Mouse (Mus musculus) embryonic facial prominence, embryonic 11.5 days (tissue): ENCODE data around the gene Fbxo10. TPM values are rescaled to one million over a fixed set of nuclear protein-coding genes. Genes with fewer than 3 reads are reported as not detected.
"Not testable (repeated sequence)": the region's sequence is repeated elsewhere in the genome, so short reads cannot be mapped to it uniquely, and the experiment has no call there.

Experiments used
- ATAC-seq: fragments of 200-750 bp; cut with Nextera tagmentation; replicated peaks from 2 replicates; pipeline ENCODE4 v1.8.0; 2017; ENCODE audit warnings: low read depth; ENCODE audit not compliant: insufficient number of reproducible peaks, low FRiP score, low TSS enrichment
- DNase-seq: peaks from one replicate; pipeline ENCODE4 v3.0.0-alpha.2; 2015; ENCODE audit warnings: low spot score
- H3K27ac ChIP-seq: fragments of 300-500 bp; sonication (generic); replicated peaks from 2 replicates; pipeline ENCODE4 v1.5.1; 2014; ENCODE audit warnings: mild to moderate bottlenecking, low read depth, low read length, control low read depth
- H3K27me3 ChIP-seq: fragments of 300-500 bp; sonication (generic); 2 replicates; pipeline ENCODE4 v1.6.1; 2014; ENCODE audit warnings: mild to moderate bottlenecking, low read length, moderate library complexity, mixed read lengths; ENCODE audit not compliant: control insufficient read depth, insufficient read depth
- H3K36me3 ChIP-seq: fragments of 300-500 bp; sonication (generic); replicated peaks from 2 replicates; pipeline ENCODE4 v1.6.1; 2014; ENCODE audit warnings: low read depth, mild to moderate bottlenecking, low read length, moderate library complexity, mixed read lengths; ENCODE audit not compliant: control insufficient read depth, insufficient read depth
- H3K4me1 ChIP-seq: fragments of 300-500 bp; sonication (generic); 2 replicates; pipeline ENCODE4 v1.6.1; 2014; ENCODE audit warnings: low read length, mixed read lengths; ENCODE audit not compliant: control insufficient read depth, insufficient read depth
- H3K4me2 ChIP-seq: fragments of 300-500 bp; sonication (generic); 2 replicates; pipeline ENCODE4 v1.6.1; 2014; ENCODE audit warnings: low read depth, mild to moderate bottlenecking, control low read depth, low read length, moderate library complexity
- H3K4me3 ChIP-seq: fragments of 300-500 bp; sonication (generic); 2 replicates; pipeline ENCODE4 v1.5.1; 2014; ENCODE audit warnings: low read depth, low read length, control low read depth
- H3K9ac ChIP-seq: fragments of 300-500 bp; sonication (generic); replicated peaks from 2 replicates; pipeline ENCODE4 v1.6.1; 2014; ENCODE audit warnings: mild to moderate bottlenecking, control low read depth, low read length
- H3K9me3 ChIP-seq: fragments of 300-500 bp; sonication (generic); replicated peaks from 2 replicates; pipeline ENCODE4 v1.6.1; 2016; ENCODE audit warnings: mild to moderate bottlenecking, low read length, inconsistent platforms, mixed read lengths; ENCODE audit not compliant: control insufficient read depth
- WGBS: fragments of 180-500 bp; shearing (Covaris S2); extraction: QIAGEN DNeasy Blood & Tissue Kit; methylation state at CpG from one replicate; pipeline ENCODE4 v1.1.7; 2014; 5-methylcytosine and 5-hydroxymethylcytosine counted together
- polyA plus RNA-seq: library from polyadenylated mRNA; unstranded; fragments of >200 nt; fragmentation: Nextera tagmentation; extraction: Ambion mirVana; gene quantifications from 2 replicates; pipeline ENCODE4 v1.2.1, GENCODE M21; 2014

Gene Fbxo10
- polyA plus RNA-seq, 1 experiment from 2014 or later: 6.5 TPM

DNA sequence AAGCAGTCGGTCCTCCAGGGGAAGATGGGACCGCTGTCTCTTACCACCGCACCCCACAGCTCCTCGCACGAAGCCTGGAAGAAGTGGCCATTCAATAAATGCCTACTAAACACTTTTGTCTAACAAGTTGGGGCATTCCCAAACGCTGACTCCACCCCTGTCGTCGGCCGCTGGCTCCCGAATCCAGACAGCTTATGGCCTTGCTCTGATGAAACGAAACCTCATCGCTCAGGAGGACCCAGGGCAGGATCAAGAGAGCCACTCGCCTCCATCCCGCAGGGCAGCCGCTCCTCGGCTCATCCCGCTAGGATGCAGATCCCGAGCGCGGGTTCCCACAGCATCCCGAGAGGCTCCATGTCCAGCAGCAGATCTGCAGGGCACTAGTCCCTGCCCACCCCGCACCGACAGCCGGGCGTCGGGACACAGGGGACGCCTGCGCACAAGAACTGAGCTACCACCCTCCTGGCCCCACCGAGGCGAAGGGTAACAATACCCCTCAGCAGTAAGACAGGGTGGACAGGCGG lies 72.8 kb downstream of the Fbxo10 start:
- peak overlapping the region; percentile 86 for H3K9ac ChIP-seq
- peak overlapping the region; percentile 91 for H3K27ac ChIP-seq
- peak overlapping the region; percentile 70 for H3K4me3 ChIP-seq
- DNase-seq (peak; percentile 60), ATAC-seq (peak; percentile 86)
- no peaks in the 10 kb centered on the region for H3K4me1 ChIP-seq
- H3K27me3 ChIP-seq: no peaks in the 10 kb centered on the region
- no peaks in the 10 kb centered on the region for H3K9me3 ChIP-seq
- no peaks in the 10 kb centered on the region for H3K36me3 ChIP-seq
- 0% methylated on average over 31 of the region's 31 CpGs for WGBS
- peak overlapping the region; percentile 53 for H3K4me2 ChIP-seq

DNA sequence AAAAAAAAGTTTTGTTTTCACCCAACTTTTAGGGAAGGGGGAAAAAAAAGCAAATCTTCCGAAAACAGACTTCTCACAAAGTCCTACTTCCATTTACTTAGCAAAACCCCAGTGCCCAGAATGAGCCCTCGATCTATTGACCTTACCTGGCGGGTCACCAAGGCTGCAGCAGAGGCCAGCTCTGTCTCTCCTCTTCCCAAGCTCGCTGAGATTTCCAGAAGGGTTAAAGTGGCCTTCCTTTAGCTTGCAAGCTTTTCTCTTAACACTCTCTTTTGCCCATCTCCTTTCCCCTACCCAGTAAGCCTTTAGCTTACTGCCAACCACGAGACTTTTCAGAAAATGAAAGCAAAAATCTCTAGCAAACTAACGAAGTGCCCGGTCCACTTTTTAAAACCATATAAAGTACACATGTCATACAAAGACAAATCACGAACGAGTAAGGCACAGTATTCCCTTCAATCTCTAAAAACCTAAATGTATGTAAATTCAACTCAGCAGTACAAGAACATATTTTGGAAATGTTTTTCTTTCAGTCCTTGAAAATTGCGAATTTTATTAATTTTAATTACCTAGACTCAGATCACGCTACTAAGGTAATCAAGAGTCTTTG lies 73.5 kb downstream of the Fbxo10 start:
- Histone ChIP-seq H3K9ac (peak overlapping the region; percentile 86), H3K4me3 (peak overlapping the region; percentile 70), H3K9me3 (no peaks in the 10 kb centered on the region), H3K27me3 (no peaks in the 10 kb centered on the region), H3K4me1 (no peaks in the 10 kb centered on the region), H3K4me2 (peak overlapping the region; percentile 53), H3K36me3 (no peaks in the 10 kb centered on the region), H3K27ac (no peak overlapping the region)
- ATAC-seq: no peak
- DNase-seq: no peak
- 10% methylated on average over 11 of the region's 11 CpGs for WGBS

DNA sequence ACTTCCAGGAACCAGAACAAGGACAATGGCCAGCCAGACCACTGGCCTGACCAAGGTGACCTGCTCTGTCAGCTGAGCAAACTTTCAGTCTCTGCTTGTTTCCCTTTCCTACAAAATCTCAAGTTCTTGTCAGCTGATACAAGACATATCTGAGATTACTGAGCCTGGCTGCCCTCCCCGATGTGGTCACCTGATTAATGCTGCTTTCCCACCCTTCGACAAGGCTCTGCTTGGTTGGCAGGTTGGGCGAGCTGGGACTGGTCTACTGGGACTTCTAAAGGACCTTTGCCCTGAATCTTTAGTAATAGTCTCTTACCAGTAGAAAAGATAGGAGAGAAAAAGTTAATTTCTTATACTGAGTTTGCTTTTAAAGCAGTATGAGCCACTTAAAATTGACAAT lies 79.0 kb downstream of the Fbxo10 start:
- no peak overlapping the region for H3K4me2 ChIP-seq
- no peak overlapping the region for H3K27ac ChIP-seq
- ATAC-seq (no peak), DNase-seq (no peak)
- 83% methylated on average over 3 of the region's 3 CpGs for WGBS
- no peaks in the 10 kb centered on the region for H3K36me3 ChIP-seq
- no peaks in the 10 kb centered on the region for H3K9me3 ChIP-seq
- no peak overlapping the region for H3K9ac ChIP-seq
- H3K27me3 ChIP-seq: no peaks in the 10 kb centered on the region
- no peak overlapping the region for H3K4me3 ChIP-seq
- H3K4me1 ChIP-seq: no peaks in the 10 kb centered on the region

DNA sequence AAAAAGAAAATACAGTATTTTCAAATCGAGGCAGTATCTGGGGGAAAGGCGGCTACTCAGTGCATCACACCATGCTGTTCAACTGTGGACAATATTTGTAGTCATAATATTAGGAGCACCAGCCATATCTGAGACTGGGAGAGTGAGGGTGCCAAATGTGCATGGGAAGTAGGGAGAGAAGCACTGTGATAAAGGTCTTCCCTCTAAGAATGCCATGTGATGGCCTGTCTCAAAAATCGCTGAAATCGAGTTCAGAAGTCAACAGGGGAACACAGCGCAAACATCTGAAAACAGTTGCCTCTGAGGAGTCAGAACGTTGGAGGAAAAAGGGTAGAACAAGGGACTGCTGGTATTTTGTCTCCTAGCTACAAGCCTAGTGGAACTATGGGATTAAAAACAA lies 84.4 kb downstream of the Fbxo10 start:
- DNase-seq (no peak), ATAC-seq (no peak)
- H3K9ac ChIP-seq: no peak overlapping the region
- H3K27ac ChIP-seq: no peak overlapping the region
- no peaks in the 10 kb centered on the region for H3K27me3 ChIP-seq
- H3K9me3 ChIP-seq: no peaks in the 10 kb centered on the region
- no peaks in the 10 kb centered on the region for H3K4me1 ChIP-seq
- H3K4me2 ChIP-seq: no peak overlapping the region
- H3K4me3 ChIP-seq: no peak overlapping the region
- H3K36me3 ChIP-seq: no peaks in the 10 kb centered on the region
- 90% methylated on average over 6 of the region's 6 CpGs for WGBS

DNA sequence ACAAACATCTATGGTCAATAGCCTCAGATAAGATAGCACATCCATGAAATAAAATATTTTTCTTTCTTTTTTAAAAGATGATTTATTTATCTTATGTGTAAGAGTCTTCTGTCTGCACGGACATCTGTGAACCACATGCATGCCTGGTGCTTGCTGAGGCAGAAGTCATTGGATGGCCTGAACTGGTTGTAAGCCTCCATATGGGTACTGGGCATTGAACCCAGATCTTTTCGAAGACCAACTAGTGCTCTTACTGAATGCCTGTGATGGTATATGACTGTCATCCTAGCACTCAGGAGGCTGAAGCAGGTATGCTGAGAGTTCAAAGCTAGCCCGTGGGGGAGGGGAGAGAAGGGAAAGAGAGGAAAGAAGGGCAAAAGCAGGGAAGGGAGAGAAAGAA lies 86.3 kb downstream of the Fbxo10 start:
- no peaks in the 10 kb centered on the region for H3K27me3 ChIP-seq
- no peak overlapping the region for H3K4me2 ChIP-seq
- H3K4me3 ChIP-seq: no peak overlapping the region
- 65% methylated on average over 3 of the region's 3 CpGs for WGBS
- H3K4me1 ChIP-seq: no peaks in the 10 kb centered on the region
- no peaks in the 10 kb centered on the region for H3K9me3 ChIP-seq
- ATAC-seq: no peak
- no peak overlapping the region for H3K27ac ChIP-seq
- H3K36me3 ChIP-seq: no peaks in the 10 kb centered on the region; the same call in 1 of the 2 replicates
- H3K9ac ChIP-seq: no peak overlapping the region
- DNase-seq: no peak

DNA sequence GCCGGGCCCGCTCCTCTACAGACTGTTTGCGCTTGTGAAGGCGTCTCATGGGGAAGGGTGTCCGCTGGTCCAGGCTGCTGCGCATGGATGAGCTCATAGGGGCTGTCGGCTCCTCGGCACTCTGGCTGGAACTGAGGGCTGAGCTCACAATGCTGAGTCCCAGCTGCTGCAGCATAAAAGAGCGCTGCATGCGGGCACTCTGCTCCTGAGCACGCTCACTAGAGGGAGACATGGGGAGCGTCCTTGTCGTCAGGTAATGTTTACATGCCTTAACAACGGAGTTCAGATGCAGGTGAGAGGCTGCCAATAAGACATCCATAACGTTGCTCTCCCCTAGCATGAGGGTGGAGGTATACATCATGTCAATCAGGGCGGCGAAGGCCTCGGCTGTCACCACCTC lies 89.6 kb downstream of the Fbxo10 start:
- ATAC-seq: no peak
- no peak for DNase-seq
- 89% methylated on average over 18 of the region's 18 CpGs for WGBS
- Histone ChIP-seq H3K9me3 (no peaks in the 10 kb centered on the region), H3K27ac (no peak overlapping the region), H3K27me3 (no peaks in the 10 kb centered on the region), H3K9ac (no peak overlapping the region), H3K36me3 (peaks cover 6% of the 10 kb centered on the region), H3K4me1 (no peaks in the 10 kb centered on the region), H3K4me2 (no peak overlapping the region), H3K4me3 (no peak overlapping the region)

GRCm38 (mm10) chr4:44993847-44994246 lies 90.6 kb downstream of the Fbxo10 start:
- no peaks in the 10 kb centered on the region for H3K9me3 ChIP-seq
- ATAC-seq: no peak
- H3K4me1 ChIP-seq: no peaks in the 10 kb centered on the region
- H3K4me3 ChIP-seq: no peak overlapping the region
- H3K9ac ChIP-seq: no peak overlapping the region
- no peaks in the 10 kb centered on the region for H3K27me3 ChIP-seq
- peaks cover 6% of the 10 kb centered on the region for H3K36me3 ChIP-seq
- no peak overlapping the region for H3K27ac ChIP-seq
- WGBS: 87% methylated on average over 9 of the region's 9 CpGs
- no peak for DNase-seq
- no peak overlapping the region for H3K4me2 ChIP-seq

DNA sequence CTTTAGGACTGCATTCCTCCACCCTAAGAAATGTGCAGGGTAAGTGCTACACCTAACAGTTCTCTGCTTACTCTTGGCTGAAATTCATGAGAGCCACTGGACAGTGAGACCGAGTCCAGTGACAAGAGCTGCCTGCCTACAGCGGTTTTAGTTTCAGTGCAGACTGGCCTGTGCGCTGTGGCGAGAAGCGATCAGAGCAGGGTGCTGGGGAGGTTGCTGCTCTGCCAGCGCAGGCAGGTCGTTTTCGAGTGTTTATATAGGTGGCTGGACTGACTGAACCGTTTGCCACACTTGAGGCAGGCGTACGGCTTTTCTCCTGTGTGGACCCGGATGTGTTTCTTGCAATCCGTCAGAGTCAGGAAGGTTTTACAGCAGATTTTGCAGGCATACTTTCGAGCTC lies 91.2 kb downstream of the Fbxo10 start:
- ATAC-seq, H3K36me3 ChIP-seq: not testable (repeated sequence)

More for the DNA sequence above, 91.2 kb downstream of the Fbxo10 start:
- H3K9ac ChIP-seq, H3K27me3 ChIP-seq, H3K9me3 ChIP-seq, H3K27ac ChIP-seq, H3K4me2 ChIP-seq, DNase-seq, H3K4me1 ChIP-seq, H3K4me3 ChIP-seq: not testable (repeated sequence)
- 86% methylated on average over 13 of the region's 14 CpGs for WGBS
